Mouse (Mus musculus) embryonic fibroblast, embryonic 13.5 days (primary cell): ENCODE results near the gene Txnrd3.

Source experiments
- CTCF ChIP-seq: IDR thresholded peaks from 2 replicates; pipeline ENCODE4 v1.5.1; 2011; ENCODE audit warnings: mild to moderate bottlenecking, control low read depth, low read length, moderate library complexity, borderline replicate concordance; ENCODE audit not compliant: insufficient read depth
- POLR2A ChIP-seq: IDR thresholded peaks from 2 replicates; pipeline ENCODE4 v1.6.1; 2011; ENCODE audit warnings: low read depth, mild to moderate bottlenecking, control low read depth, low read length, moderate library complexity

DNA sequence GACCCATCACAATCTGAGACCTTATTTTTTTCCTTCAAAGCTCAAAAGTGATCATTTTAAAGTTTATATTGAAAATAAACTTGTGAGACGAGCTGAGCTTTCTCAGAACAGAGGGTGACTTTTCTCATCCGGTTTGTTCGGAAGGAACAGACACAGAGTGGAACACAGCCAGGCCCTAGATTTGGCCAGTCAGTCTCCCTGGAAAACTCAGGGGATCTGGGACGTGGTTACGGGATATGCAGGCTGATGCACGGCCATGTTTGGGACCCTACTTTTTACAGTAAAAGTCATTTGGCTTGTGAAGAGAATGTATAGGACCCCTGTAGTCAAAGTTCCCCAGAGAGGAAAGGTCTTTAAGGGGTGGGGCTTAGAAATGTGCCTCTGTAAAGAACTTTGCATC, 15.1 kb downstream of the Txnrd3 start:
- TF ChIP-seq CTCF (no peak), POLR2A (no peak)
